Mouse (Mus musculus) layer of hippocampus, adult 9-11 months (tissue): ENCODE measurements at regions not wholly inside any gene's neighbourhood (a gene's known extent, or its start where the extent isn't known, plus 50 kb on each side); places are given as distances from the start of the nearest gene placed in this dataset.

Source experiments
- DNase-seq: peaks from one replicate; pipeline ENCODE4 v3.0.0; 2022

DNA sequence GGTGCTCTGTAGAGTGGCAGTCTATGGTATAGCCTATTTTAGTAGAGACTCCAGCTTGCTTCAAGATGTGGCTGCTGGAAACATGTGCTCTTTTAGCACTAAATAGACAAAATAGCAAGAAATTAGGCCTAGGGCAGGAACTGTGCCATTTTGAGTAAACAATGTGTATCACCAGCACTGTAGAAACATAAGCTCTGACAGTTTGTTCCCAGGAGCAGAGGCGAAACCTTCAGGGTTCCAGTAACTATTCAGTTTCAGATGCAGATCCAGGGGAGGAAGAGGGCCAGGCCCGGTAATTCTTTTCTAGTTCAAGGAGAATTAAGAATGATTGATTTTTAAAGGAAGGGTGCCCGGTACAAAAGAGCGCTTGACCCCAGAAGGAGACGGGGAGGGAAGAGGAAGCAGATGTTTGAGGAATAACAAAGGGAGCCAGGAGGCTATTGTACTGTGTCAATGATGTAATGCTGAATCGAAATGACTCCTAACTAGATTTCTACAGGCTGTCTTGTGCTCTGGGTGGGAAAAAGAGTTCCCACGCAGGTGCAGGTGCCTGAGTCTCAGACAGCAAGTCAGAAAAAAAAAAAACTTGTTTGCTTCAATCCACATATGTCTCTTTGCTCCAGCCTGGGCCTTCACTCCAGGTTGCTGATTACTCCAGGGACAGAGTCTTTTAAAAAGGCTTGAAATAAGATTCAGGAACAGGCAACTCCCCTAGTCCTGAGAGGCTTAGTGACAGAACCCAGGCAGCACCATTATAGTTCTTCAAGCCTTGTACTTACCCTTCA, 57.4 kb upstream of the Tex13c2 start:
- no peak for DNase-seq
